Mouse (Mus musculus): ENCODE measurements around the gene Gm26897.

Gm26897 gene

DNA sequence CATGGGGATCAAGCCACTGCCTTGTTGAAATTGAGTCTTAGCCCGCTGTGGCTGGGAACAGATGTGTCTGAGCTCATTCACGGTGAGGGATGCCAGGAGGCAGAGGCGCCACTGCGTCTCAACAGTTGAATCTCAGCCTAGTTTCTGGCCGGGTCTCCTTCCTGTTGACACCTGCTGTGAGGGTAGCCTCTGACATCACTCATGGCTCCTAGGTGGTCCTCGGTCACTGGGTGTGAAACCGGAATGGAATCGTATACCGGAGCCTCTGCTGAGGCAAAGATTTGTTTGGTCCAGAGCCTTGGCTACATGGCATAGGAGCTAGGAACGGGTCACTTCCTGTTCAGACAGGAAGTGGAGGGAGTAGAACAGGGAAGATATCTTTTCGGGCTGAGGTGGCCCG lies at the start of gene Gm26897:
Gene Gm26897 (plus strand): TSS at position 74 of the 400 bp plus-strand sequence.
- DNase-seq (ENCODE audit: low spot score), result no peak

DNA sequence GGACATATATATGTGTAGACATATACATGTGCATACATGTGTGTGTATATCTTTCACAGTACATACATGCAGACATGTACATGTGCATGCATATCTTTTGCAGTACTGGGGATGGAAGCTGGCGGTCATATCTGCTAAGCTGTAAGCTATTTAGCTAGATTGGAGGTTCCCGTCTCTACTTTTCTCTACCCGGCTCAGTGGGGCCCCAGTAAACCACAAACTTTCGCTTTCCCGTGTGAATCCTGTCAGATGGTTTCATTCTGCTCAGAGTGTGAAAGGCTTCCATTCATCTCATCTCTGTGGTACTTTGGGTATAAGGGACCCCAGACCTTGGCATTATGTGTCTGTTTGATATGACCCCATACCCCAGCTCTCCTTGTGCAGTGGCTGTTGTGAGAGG lies 46.4 kb upstream of the Gm26897 start:
- DNase-seq (ENCODE audit: low spot score), result no peak

- DNase-seq (ENCODE audit: low spot score), result no peak
Observed at GRCm38 (mm10) chr5:111688584-111688983, 45.1 kb upstream of the Gm26897 start.

GRCm38 (mm10) chr5:111697996-111698395 lies 35.7 kb upstream of the Gm26897 start:
- no peak for DNase-seq (ENCODE audit: low spot score)

DNA sequence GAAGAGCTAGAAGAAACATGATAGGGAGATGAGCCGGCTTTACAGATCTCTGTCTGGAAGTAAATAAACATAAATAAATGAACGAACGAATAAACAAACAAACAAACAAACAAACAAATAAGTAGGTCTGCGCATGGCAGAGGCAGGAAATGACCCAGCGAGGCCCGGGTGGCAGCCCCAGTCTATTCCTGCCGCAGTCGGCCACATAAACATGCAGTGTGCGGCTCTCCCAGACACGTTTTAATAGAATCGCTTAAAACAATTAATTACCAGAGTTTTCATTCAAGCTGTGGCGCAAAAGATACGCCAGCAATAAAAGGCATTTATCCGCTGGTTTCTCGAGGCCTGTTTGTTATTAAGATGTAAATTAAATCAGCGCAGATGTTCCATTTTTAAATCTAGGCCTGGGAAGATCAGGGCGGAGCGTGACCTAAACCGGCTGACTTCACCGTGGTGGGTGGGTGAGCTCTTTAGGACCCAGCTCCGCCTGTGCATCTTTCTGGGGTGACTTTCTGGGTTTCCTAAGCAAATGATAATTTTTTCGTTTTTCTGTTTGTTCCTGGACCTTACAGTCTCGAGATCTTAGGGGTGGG lies 33.9 kb upstream of the Gm26897 start:
- DNase-seq (ENCODE audit: low spot score), result no peak

- peak; percentile 5 for DNase-seq (ENCODE audit: low spot score)
Observed at GRCm38 (mm10) chr5:111701634-111702329, 31.9 kb upstream of the Gm26897 start.

- DNase-seq (ENCODE audit: low spot score), result no peak
Observed at GRCm38 (mm10) chr5:111703586-111703985, 30.1 kb upstream of the Gm26897 start.

GRCm38 (mm10) chr5:111704326-111704725 lies 29.4 kb upstream of the Gm26897 start:
- no peak for DNase-seq (ENCODE audit: low spot score)

DNA sequence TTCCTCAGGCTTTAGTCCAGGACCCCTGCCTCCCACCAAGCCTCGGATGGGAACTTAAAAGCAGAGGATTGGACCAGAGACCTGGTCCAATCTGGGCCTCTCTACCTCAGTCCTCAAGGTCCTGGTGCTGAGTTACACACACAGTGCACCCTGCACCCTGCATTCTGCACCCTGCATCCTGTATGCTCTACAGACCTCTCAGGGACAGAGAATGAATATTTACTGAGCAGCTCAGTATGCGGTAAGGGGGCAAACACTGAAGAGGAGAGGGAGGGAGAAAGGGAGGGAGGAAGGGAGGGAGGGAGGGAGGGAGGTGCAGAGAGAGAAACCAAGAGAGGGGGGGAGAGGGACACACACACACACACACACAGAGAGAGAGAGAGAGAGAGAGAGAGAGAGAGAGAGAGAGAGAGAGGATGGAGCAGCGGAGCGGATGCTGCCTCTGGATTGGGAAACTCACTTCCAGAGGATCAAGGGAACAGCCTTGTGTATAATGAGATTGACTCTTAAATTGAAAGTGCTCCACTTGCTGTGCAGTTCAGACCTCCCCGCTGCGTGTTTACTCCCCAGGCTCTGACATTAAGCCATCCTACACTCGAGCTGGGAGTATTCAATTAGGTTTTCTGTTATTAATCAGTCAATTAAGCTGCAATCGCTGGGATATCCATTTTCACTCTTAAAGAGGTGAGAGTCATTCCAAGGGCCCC lies 24.4 kb upstream of the Gm26897 start:
- no peak for DNase-seq (ENCODE audit: low spot score)

DNA sequence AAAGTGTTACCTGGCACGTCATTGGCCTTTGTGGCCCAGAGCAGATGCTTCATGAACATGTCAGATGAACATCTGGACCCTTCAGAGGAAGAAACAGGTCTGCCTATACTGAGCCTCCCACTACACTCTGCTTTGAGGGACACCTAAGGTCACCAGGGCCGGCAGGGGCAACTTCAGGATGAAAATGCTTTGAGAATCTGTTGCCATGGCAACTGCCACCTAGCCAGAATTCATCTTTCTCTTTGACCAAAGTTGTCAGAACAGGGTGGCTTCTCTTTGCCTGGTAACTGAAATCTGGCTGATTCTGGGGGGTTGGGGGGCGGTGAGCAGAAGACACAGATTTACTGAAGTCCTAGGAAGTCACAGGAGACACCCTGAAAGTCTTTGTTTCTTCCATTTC lies 14.7 kb upstream of the Gm26897 start:
- no peak for DNase-seq (ENCODE audit: low spot score)

- no peak for DNase-seq (ENCODE audit: low spot score)
Observed at GRCm38 (mm10) chr5:111720726-111721125, 13.0 kb upstream of the Gm26897 start.

DNA sequence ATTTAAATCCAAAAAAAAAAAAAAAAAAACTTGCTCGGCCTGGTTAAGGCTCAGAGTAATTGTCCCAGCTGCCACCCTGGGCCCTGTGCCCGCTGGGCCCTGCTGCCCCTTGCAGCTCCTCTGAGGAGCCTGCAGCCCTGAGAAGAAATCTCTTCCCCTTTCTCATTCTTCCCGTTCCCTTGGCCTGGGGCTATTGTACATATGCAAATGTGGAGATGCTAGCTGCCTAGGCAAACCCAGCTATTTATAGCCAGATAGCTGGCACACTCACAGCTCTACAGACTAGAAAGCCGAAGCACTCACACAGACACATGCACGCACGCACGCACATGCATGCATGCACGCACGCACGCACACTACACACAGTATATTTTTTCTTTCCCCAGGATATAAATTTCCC lies 9.0 kb upstream of the Gm26897 start:
- DNase-seq (ENCODE audit: low spot score), result no peak

- no peak for DNase-seq (ENCODE audit: low spot score)
Observed at GRCm38 (mm10) chr5:111725195-111725920, 8.4 kb upstream of the Gm26897 start.

DNA sequence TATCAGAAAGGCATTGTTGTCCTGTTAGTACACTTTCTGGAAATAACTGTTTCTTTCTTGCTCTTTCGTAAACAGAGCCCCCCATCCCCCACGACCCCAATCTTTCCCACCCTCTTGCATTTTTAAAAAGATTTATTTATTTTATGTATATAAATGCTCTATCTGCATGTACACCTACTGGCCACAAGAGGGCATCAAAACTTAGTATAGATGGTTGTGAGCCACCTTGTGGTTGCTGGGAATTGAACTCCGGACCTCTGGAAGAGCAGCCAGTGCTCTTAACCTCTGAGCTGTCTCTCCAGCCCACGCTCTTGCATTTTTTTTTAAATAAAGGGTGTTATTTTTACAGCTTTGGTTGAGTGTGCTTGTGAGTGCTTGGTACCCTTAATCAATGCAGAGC lies 5.3 kb upstream of the Gm26897 start:
- DNase-seq (ENCODE audit: low spot score), result no peak

DNA sequence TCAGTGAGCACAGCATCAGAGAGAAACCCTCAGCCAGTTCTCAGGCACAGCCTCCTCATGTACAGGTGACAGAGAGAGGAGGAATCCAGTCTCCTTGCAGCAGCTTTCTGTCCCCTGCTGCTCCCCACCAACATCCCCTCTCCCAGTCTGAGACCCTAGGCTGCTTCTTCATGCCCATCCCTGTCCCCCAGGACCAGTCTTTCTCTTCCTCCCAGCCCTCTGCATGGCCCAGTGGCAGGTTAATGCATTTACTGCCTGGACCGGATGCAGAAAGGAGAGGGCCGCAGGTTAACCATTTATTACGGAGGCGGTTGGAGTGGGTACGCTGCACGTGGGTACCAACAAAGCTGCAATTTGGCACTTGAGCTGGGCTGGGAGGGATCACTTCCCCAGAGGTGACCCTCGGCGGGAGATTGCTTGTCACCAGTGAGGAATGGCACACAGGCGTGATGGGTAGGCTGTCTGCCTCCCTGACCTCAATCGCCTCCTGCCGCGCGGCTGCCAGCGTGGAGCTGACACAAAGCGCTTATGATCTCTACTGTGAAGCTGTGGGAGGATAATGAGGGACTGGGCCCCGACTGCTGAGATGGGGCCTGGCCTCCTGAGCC lies 3.1 kb upstream of the Gm26897 start:
- DNase-seq (ENCODE audit: low spot score), result no peak

DNA sequence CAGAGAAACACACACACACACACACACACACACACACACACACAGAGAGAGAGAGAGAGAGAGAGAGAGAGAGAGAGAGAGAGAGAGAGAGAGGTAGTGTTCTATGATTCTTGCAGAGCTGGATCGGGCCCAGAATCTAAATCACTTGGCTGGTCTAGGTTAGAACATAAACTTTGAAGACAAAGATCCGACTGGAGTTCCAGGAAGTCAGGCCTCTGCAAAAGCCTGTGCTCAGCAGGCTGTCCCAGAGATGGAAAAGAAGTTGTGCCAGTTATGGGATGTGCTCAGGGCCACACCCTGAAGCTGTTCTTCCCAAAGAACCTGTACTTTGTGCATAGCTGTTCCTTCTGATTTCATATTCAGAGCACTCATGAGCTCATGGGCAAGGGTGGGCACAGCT lies 1.5 kb upstream of the Gm26897 start:
- no peak for DNase-seq (ENCODE audit: low spot score)

DNA sequence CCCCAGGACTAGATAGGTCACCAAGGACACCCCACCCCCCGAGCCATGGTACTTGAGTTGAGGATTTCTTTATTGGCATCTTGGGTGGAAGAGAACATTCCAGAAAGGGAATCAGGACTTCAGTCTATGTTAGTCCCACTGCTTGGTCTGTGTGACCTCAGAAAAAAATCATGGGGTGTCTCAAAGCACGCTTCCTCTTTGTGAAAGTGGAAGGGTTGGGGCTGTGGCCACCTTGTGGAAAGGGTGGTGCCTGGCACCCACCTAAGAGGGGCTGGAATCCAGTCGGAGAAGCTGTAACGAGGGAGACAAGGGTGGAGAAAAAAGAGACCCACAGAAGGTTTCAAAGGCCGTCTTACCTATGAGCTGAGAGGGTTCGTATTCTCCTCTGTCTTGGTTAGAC lies 5.8 kb downstream of the Gm26897 start:
- no peak for DNase-seq (ENCODE audit: low spot score)

DNA sequence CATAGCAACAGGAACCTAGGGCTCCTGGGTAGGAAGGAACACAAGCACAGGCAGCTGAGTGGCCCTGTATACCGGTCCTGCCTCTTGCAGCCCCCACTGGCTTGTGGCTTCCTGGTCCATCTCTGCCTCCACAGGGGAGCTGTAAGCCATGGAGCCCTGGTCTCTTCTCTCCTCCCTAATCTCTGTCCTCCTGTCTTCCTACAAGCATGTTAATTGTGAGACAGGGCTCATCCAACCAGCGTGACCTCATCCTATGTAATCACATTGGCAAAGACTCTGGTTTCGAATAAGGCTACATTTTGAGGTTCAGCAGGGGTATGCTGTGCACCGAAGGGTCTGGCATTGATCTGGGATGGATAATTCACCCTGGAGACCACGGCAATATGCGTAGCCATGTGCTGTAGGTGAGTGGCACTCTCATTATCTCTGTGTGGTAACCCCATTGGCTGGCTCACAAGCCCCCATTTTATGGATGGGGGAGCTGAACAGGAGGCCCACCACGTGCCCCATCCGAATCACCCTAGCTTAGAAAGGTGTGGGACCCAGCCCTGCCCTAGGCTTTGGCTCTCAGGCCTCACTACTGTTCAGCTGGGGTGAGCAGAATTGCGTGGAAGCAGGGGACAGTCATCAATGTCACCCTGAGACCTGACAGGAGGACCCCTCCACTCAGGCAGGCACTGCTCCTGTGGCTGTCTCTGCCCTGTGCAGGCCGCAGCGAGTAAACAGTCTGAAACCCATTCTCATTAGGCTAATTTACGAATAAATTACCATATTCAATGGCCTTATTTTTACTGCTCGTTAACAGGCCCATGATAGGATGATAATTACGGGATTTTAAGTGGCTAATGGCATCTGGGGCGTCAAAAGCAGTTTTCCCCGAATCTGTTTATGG lies 6.9 kb downstream of the Gm26897 start:
- DNase-seq (ENCODE audit: low spot score), result no peak

- no peak for DNase-seq (ENCODE audit: low spot score)
Observed at GRCm38 (mm10) chr5:111741352-111741751, 7.6 kb downstream of the Gm26897 start.

DNA sequence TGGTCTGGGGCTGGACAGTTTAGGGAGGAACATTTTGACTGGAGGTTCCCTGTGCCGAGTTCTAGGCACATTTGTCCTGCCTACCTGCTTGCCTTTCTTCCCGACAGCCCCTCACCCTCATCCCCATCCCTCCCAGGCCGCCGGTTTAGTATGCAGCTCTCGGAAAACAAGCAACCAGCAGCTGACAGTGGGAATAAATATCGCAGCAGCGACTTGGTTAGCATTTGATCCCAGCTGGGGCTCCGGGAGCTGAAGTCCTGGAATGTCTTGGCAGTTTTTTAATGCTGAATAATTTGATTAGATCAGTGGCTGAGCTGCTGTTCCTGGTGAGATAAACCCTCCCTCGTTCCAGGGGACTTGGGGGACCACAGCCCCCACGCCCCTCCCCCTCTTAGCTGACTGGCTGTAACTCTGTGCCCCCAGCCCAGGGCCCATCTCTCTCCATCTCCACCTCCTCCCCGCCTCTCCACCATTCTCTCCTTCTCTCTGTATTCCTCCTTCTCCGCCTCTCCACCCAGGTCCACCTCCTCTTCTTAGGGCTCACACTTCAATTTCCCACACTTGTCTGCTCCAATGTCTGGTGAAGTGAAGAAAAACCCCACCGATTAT lies 8.7 kb downstream of the Gm26897 start:
- DNase-seq (ENCODE audit: low spot score), result no peak

DNA sequence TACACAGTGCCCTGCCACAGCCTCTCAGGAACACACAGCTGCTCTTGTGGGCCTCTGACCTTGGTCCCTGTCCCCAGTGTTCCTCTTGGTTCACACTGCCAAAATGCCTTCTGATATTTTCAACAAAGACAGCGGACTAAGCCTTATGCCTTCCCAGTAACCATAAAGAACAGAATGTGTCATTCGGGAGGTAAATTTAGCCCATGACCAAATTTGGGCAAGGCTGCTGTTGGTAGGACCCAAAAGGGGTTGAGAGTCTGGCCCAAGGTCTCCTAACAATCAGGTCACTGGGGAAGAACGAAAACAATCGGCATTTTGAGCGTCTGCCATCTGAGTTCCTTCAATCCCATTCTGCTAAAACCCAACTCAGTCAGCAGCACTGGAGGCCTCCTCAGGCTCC lies 15.9 kb downstream of the Gm26897 start:
- DNase-seq (ENCODE audit: low spot score), result no peak
